ENCODE assay signal across 8 mouse cellular contexts in the genomic region with DNA sequence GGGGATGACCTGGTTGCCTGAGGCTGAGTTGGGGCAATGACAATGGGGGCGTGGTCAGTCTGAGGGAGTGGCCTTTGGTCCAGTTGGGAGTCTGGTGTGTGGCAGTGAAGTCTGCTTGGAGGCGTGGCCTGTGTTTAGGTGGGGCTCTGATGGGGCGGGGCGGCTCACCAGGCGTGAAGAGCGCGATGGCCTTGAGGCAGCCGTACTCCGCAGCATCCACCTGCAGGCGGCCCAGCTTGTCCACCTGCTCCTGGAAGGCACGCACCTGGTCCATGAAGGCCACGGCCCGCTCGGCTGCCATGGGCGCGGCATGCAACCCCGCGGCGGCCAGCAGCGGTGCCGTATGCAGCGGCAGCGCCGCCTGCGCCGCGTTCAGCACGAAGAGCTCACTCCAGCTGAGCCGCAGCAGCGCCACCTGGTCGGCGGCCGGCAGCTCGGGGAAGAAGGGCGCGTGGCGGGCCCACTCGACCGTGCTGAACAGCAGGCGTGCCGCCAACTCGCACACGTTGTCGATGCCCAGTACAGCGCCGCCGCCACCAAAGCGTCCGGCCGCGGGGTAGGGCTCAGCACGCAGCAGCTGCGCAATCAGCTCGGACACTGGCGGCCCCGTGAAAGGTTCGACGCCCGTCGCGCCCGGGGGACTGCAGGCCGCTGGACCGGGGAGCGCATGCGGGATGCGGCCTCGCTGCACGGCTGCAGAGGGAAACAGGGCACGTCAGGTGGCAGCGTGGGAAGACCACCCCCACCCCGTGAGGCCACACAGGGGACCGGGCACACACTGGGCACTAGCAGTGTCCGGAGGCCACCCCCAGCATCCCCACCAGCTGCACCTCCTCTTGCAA. TPM values are rescaled to one million over a fixed set of nuclear protein-coding genes. Genes with fewer than 3 reads are reported as not detected.
A peak's percentile ranks its signal among the peaks of the same experiment; 100 is the strongest.
DNase-seq lines count a peak whose midpoint lies in the region; ATAC-seq lines count a peak whose summit lies in the region.

No protein-coding gene starts in this region.

- peak overlapping the region; percentile 74 for H3K4me2 ChIP-seq in liver, embryonic 12.5 days
- peak overlapping the region; percentile 47 for H3K4me2 ChIP-seq in stomach, embryonic 15.5 days

- H3K36me3 ChIP-seq in liver, embryonic 12.5 days: peaks cover 43% of the 10 kb centered on the region
- peaks cover 26% of the 10 kb centered on the region for H3K36me3 ChIP-seq in stomach, embryonic 15.5 days

- H3K4me3 ChIP-seq in liver, embryonic 12.5 days: peak overlapping the region; percentile 44
- H3K4me3 ChIP-seq in stomach, embryonic 15.5 days (replicated peaks): peak overlapping the region; percentile 18; the same call in 1 of the 2 replicates

- no peaks in the 10 kb centered on the region for H3K9me3 ChIP-seq in liver, embryonic 12.5 days (replicated peaks)
- H3K9me3 ChIP-seq in stomach, embryonic 15.5 days: no peaks in the 10 kb centered on the region

- H3K27me3 ChIP-seq in liver, embryonic 12.5 days (replicated peaks): peaks cover 53% of the 10 kb centered on the region
- H3K27me3 ChIP-seq in stomach, embryonic 15.5 days (replicated peaks): no peaks in the 10 kb centered on the region

- peak overlapping the region; percentile 45 for H3K9ac ChIP-seq in liver, embryonic 12.5 days
- no peak overlapping the region; the same call in 1 of the 2 replicates for H3K9ac ChIP-seq in stomach, embryonic 15.5 days

- H3K27ac ChIP-seq in liver, embryonic 12.5 days: 0 out of 2 replicates have a peak overlapping the region, but pooled peaks have one; percentile 9
- H3K27ac ChIP-seq in stomach, embryonic 15.5 days: 0 out of 2 replicates have a peak overlapping the region, but pooled peaks have one; percentile 13

- peak; percentile 22; the same call in 1 of the 2 replicates for ATAC-seq in frontal cortex, adult (ENCODE audit: low TSS enrichment)
- ATAC-seq in liver, embryonic 12.5 days: 0 out of 2 replicates have a peak, but pooled peaks have one; percentile 22
- peak; percentile 44 for ATAC-seq in monocyte, adult 5-6 weeks (replicated peaks; ENCODE audit: insufficient number of reproducible peaks, low FRiP score, low TSS enrichment, poor library complexity, severe bottlenecking)
- ATAC-seq in stomach, embryonic 15.5 days (ENCODE audit: insufficient read depth, low FRiP score, low read depth): peak; percentile 4; the same call in 1 of the 2 replicates

- no peak for DNase-seq in frontal cortex, postnatal 14 days (ENCODE audit: low spot score in 2 of 2)
- peak; percentile 89 for DNase-seq in cerebellum, adult 9-10 months
- DNase-seq in frontal cortex, postnatal 36 days (ENCODE audit: low spot score in 2 of 2): peak; percentile 57 to 78
- peak; percentile 95 for DNase-seq in kidney, adult 11 months

- H3K4me1 ChIP-seq in liver, embryonic 12.5 days: peaks cover 66% of the 10 kb centered on the region
- H3K4me1 ChIP-seq in stomach, embryonic 15.5 days: peaks cover 45% of the 10 kb centered on the region

- 12% methylated on average over 74 of the region's 74 CpGs for WGBS in liver, embryonic 12.5 days (ENCODE audit: insufficient replicate concordance)
- 16% methylated on average over 74 of the region's 74 CpGs for WGBS in stomach, embryonic 15.5 days

RNA-seq across cellular contexts. Expression of gene Ocel1, which starts 4.7 kb away (rescaled TPM):
- polyA plus RNA-seq in liver, embryonic 12.5 days (2016; fragmentation: Nextera tagmentation; extraction: Ambion mirVana): 6.8 and 6.9 TPM in 2 replicates
- 11.9 to 24.2 TPM (median 16.3 TPM) in 3 replicates for total RNA-seq in monocyte, adult 5-6 weeks (2017)
- 8.0 TPM in 2 replicates for polyA plus RNA-seq in stomach, embryonic 15.5 days (2015; fragmentation: Nextera tagmentation; extraction: Ambion mirVana)

RNA-seq across cellular contexts. Expression of gene Nr2f6, which starts 6.0 kb away (rescaled TPM):
- polyA plus RNA-seq in liver, embryonic 12.5 days (2016; fragmentation: Nextera tagmentation; extraction: Ambion mirVana): 35.3 and 38.8 TPM in 2 replicates
- 3.4 to 11.6 TPM (median 9.4 TPM) in 3 replicates for total RNA-seq in monocyte, adult 5-6 weeks (2017)
- 80.9 and 81.8 TPM in 2 replicates for polyA plus RNA-seq in stomach, embryonic 15.5 days (2015; fragmentation: Nextera tagmentation; extraction: Ambion mirVana)

RNA-seq across cellular contexts. Expression of gene Use1, which starts 9.2 kb away (rescaled TPM):
- 60.2 and 61.1 TPM in 2 replicates for polyA plus RNA-seq in liver, embryonic 12.5 days (2016; fragmentation: Nextera tagmentation; extraction: Ambion mirVana)
- total RNA-seq in monocyte, adult 5-6 weeks (2017): 172 to 275 TPM (median 266 TPM) in 3 replicates
- polyA plus RNA-seq in stomach, embryonic 15.5 days (2015; fragmentation: Nextera tagmentation; extraction: Ambion mirVana): 87.4 and 88.8 TPM in 2 replicates

RNA-seq across cellular contexts. Expression of gene Ushbp1, which starts 19.8 kb away (rescaled TPM):
- polyA plus RNA-seq in liver, embryonic 12.5 days (2016; fragmentation: Nextera tagmentation; extraction: Ambion mirVana): 3.6 and 4.0 TPM in 2 replicates
- 0.10 TPM in 1 of 3 replicates, not detected in the others for total RNA-seq in monocyte, adult 5-6 weeks (2017)
- 10.8 and 10.9 TPM in 2 replicates for polyA plus RNA-seq in stomach, embryonic 15.5 days (2015; fragmentation: Nextera tagmentation; extraction: Ambion mirVana)

RNA-seq across cellular contexts. Expression of gene Babam1, which starts 20.9 kb away (rescaled TPM):
- polyA plus RNA-seq in liver, embryonic 12.5 days (2016; fragmentation: Nextera tagmentation; extraction: Ambion mirVana): 79.0 and 82.6 TPM in 2 replicates
- 49.7 to 68.7 TPM (median 61.4 TPM) in 3 replicates for total RNA-seq in monocyte, adult 5-6 weeks (2017)
- polyA plus RNA-seq in stomach, embryonic 15.5 days (2015; fragmentation: Nextera tagmentation; extraction: Ambion mirVana): 92.2 and 98.2 TPM in 2 replicates

Comparison
In these comparisons a context has a peak if more than half of its experiments do, and no peak if none do; other contexts are left out.
1. DNase-seq: peak in cerebellum, adult 9-10 months (single experiment), frontal cortex, postnatal 36 days (2 of 2) and kidney, adult 11 months (single experiment); none in frontal cortex, postnatal 14 days (0 of 2).
2. Peak in every context shown above with its lines, with median percentiles within 50 percentile points of each other: ATAC-seq.